In the genomic region with DNA sequence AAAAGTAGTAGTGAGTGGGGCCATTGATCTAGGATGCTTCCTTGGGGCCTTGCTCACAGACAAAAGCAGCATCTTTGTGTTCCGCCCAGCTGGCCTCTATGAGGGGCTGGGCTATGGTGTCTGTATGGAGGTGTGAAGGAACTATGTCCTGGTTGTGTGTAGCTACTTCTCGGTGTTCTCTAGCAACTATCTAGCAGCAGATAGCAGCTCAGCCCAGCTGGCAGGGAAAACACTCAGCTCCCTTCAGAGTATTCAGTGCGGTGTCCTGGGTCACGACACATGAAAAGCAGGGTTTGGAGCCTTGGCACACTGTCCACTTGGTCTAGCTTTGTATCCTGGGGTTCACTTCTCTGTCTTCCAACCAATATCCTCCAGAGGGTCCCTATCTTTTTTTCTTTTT, we compare ENCODE assay signal across 13 mouse cellular contexts.
"Had no signal": no experiment of that assay in that cellular context is flagged by ENCODE, and none has a peak within 500 bp of the region (broad histone marks: within the 10 kb centered on the region; RNA-seq: fewer than 3 reads in every experiment).

No protein-coding gene starts in this region.

- H3K36me3 ChIP-seq: kidney, embryonic 15.5 days; limb, embryonic 10.5 days; liver, embryonic 15.5 days had no signal

- ATAC-seq: lung, postnatal 0 days; midbrain, embryonic 16.5 days had no signal

- H3K4me1 ChIP-seq: kidney, embryonic 15.5 days; limb, embryonic 10.5 days; liver, embryonic 15.5 days had no signal

- H3K27ac ChIP-seq: kidney, embryonic 15.5 days; left cerebral cortex, adult 2 months; limb, embryonic 10.5 days; liver, embryonic 15.5 days; stomach, postnatal 0 days had no signal

- DNase-seq: kidney, postnatal 14 days; lung, adult 2 months; lung, postnatal 4 days; thymus, postnatal 4 days had no signal

- H3K9ac ChIP-seq: kidney, embryonic 15.5 days; liver, embryonic 15.5 days had no signal

- H3K4me3 ChIP-seq: kidney, embryonic 15.5 days; left cerebral cortex, adult 2 months; limb, embryonic 10.5 days; liver, embryonic 15.5 days had no signal

- H3K27me3 ChIP-seq: kidney, embryonic 15.5 days; liver, embryonic 15.5 days had no signal

- H3K9me3 ChIP-seq: kidney, embryonic 15.5 days; limb, embryonic 10.5 days; liver, embryonic 15.5 days had no signal

- H3K4me2 ChIP-seq: kidney, embryonic 15.5 days; liver, embryonic 11.5 days; liver, embryonic 15.5 days; midbrain, embryonic 11.5 days had no signal
